Mouse (Mus musculus): ENCODE measurements around the gene Card6.

DNA sequence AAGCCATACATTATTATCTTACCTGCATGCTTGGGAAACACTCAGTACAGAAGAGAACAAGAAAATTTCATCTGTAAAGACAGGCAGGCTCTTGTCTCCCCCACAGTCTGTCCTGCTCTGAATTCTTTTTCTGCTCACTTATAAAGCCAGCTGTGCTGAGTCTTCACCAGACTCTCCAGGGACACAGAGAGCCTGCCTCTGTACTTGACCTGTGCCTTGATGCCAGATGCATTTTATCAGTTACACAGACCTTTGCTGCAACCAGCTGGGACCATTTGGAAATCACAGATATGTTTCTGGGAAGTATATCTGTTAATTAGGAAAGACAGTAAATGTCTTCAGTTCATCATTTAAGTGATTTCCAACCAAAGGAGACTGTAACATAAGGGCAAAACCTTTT is 44.7 kb downstream of the Card6 start, which contains the start of gene C7:
- TF ChIP-seq POLR2A (IDR thresholded peaks at IDR 0.05; ENCODE audit: low read depth, low read length) (no peak), CTCF (IDR thresholded peaks at IDR 0.05; ENCODE audit: borderline replicate concordance, insufficient read depth, low read length) (no peak)
